Mouse (Mus musculus) testis, adult 2 months (tissue): ENCODE data around the gene Fam213a.

ENCODE experiments used
- CTCF ChIP-seq: fragments of 200-500 bp; IDR thresholded peaks from 2 replicates; pipeline ENCODE4 v1.5.1; 2012; ENCODE audit warnings: low read depth, mild to moderate bottlenecking, inconsistent platforms, low read length, moderate library complexity; ENCODE audit not compliant: control insufficient read depth, insufficient read depth, insufficient replicate concordance
- POLR2A ChIP-seq: fragments of 200-500 bp; IDR thresholded peaks from 2 replicates; pipeline ENCODE4 v1.6.1; 2012; ENCODE audit warnings: low read depth, mild to moderate bottlenecking, inconsistent platforms, low read length, moderate library complexity; ENCODE audit not compliant: control insufficient read depth

GRCm38 (mm10) chr14:40968051-40968450 lies 45.5 kb downstream of the Fam213a start:
- TF ChIP-seq POLR2A, result no peak
- TF ChIP-seq CTCF, result no peak
